Mouse (Mus musculus) MEL (cell line): Measurements from ENCODE around the gene Hpn. TPM values are rescaled to one million over a fixed set of nuclear protein-coding genes. Genes with fewer than 3 reads are reported as not detected.
A peak's percentile ranks its signal among the peaks of the same experiment; 100 is the strongest.

Experiments used
- DNase-seq: peaks from one replicate; pipeline ENCODE4 v3.0.0; 2011; ENCODE audit warnings: low read depth, low spot score
- H3K27ac ChIP-seq: 2 replicates; pipeline ENCODE4 v1.5.1; 2012; ENCODE audit warnings: low read depth, mild to moderate bottlenecking, control low read depth, low read length, moderate library complexity; ENCODE audit not compliant: control insufficient read depth
- H3K27me3 ChIP-seq, 2 experiments: fragments of 150-350 bp in 1 of 2; sonication (generic) in 1 of 2; 2 replicates each; pipeline ENCODE4 v1.6.1; 2012; ENCODE audit warnings: low read length in 2 of 2, mild to moderate bottlenecking in 2 of 2, improper control_type of control experiment in 1 of 2, moderate library complexity in 1 of 2; ENCODE audit not compliant: insufficient read depth in 2 of 2, control insufficient read depth in 1 of 2
- H3K36me3 ChIP-seq, 2 experiments: 2 replicates each; pipeline ENCODE4 v1.6.1; 2012 to 2014; ENCODE audit warnings: low read length in 2 of 2, improper control_type of control experiment in 1 of 2, inconsistent platforms in 1 of 2, mild to moderate bottlenecking in 1 of 2; ENCODE audit not compliant: insufficient read depth in 2 of 2, control insufficient read depth in 1 of 2
- H3K4me1 ChIP-seq, 2 experiments: fragments of 150-350 bp in 1 of 2; sonication (generic) in 1 of 2; 2 replicates each; pipeline ENCODE4 v1.6.1; 2012; ENCODE audit warnings: low read length in 2 of 2, improper control_type of control experiment in 1 of 2, mild to moderate bottlenecking in 1 of 2; ENCODE audit not compliant: insufficient read depth in 2 of 2, control insufficient read depth in 1 of 2
- H3K4me3 ChIP-seq, 2 experiments: fragments of 150-350 bp in 1 of 2; sonication (generic) in 1 of 2; 2 replicates each; pipeline ENCODE4 v1.5.1; 2012; ENCODE audit warnings: low read depth in 2 of 2, low read length in 2 of 2, mild to moderate bottlenecking in 2 of 2, moderate library complexity in 2 of 2, control low read depth in 1 of 2, improper control_type of control experiment in 1 of 2; ENCODE audit not compliant: control insufficient read depth in 1 of 2, insufficient read depth in 1 of 2
- H3K79me2 ChIP-seq: 2 replicates; pipeline ENCODE4 v1.6.1; 2012; ENCODE audit warnings: mild to moderate bottlenecking, low read length, moderate library complexity; ENCODE audit not compliant: control insufficient read depth, poor library complexity, insufficient read depth
- H3K9ac ChIP-seq: 2 replicates; pipeline ENCODE4 v1.6.1; 2012; ENCODE audit warnings: low read depth, mild to moderate bottlenecking, control low read depth, low read length, moderate library complexity; ENCODE audit not compliant: control insufficient read depth, poor library complexity, severe bottlenecking
- H3K9me3 ChIP-seq: fragments of 150-350 bp; sonication (generic); replicated peaks from 2 replicates; pipeline ENCODE4 v1.6.1; 2012; ENCODE audit warnings: mild to moderate bottlenecking, low read length, improper control_type of control experiment, moderate library complexity; ENCODE audit not compliant: insufficient read depth
- ELF1 ChIP-seq: IDR thresholded peaks from 2 replicates; pipeline ENCODE4 v1.6.1; 2014; ENCODE audit warnings: low read depth, mild to moderate bottlenecking, inconsistent platforms, low read length, improper control_type of control experiment, moderate library complexity
- EP300 ChIP-seq, 2 experiments: IDR thresholded peaks; 2 replicates each; pipeline ENCODE4 v1.6.1; 2011; ENCODE audit warnings: improper control_type of control experiment in 2 of 2, low read length in 2 of 2, low read depth in 1 of 2, mild to moderate bottlenecking in 1 of 2
- ETS1 ChIP-seq: IDR thresholded peaks from 2 replicates; pipeline ENCODE4 v1.6.1; 2012; ENCODE audit warnings: low read depth, mild to moderate bottlenecking, inconsistent platforms, low read length, improper control_type of control experiment, moderate library complexity
- GABPA ChIP-seq: IDR thresholded peaks from 2 replicates; pipeline ENCODE4 v1.6.1; 2012; ENCODE audit warnings: low read depth, mild to moderate bottlenecking, inconsistent platforms, low read length, improper control_type of control experiment, moderate library complexity
- GATA1 ChIP-seq: IDR thresholded peaks from 2 replicates; pipeline ENCODE4 v1.6.1; 2011; ENCODE audit warnings: low read depth, low read length, improper control_type of control experiment
- JUND ChIP-seq: IDR thresholded peaks from 2 replicates; pipeline ENCODE4 v1.6.1; 2011; ENCODE audit warnings: low read depth, mild to moderate bottlenecking, improper control_type of control experiment, low read length
- MAZ ChIP-seq: IDR thresholded peaks from 2 replicates; pipeline ENCODE4 v1.6.1; 2012; ENCODE audit warnings: low read depth, mild to moderate bottlenecking, inconsistent platforms, low read length, improper control_type of control experiment
- MYB ChIP-seq: IDR thresholded peaks from 2 replicates; pipeline ENCODE4 v1.6.1; 2011; ENCODE audit warnings: mild to moderate bottlenecking, low read depth, low read length, improper control_type of control experiment
- MYC ChIP-seq: IDR thresholded peaks from 2 replicates; pipeline ENCODE4 v1.6.1; 2011; ENCODE audit warnings: low read depth, mild to moderate bottlenecking, low read length, improper control_type of control experiment, moderate library complexity
- NELFE ChIP-seq: IDR thresholded peaks from 2 replicates; pipeline ENCODE4 v1.6.1; 2011; ENCODE audit warnings: low read depth, low read length, improper control_type of control experiment
- POLR2A ChIP-seq, 2 experiments: IDR thresholded peaks; 2 replicates each; pipeline ENCODE4 v1.6.1; 2011 to 2012; ENCODE audit warnings: low read length in 2 of 2, mild to moderate bottlenecking in 2 of 2, control low read depth in 1 of 2, improper control_type of control experiment in 1 of 2, low read depth in 1 of 2, moderate library complexity in 1 of 2; ENCODE audit not compliant: control insufficient read depth in 1 of 2, insufficient read depth in 1 of 2, poor library complexity in 1 of 2
- POLR2AphosphoS2 ChIP-seq: IDR thresholded peaks from 2 replicates; pipeline ENCODE4 v1.6.1; 2011; ENCODE audit warnings: low read length, improper control_type of control experiment
- RCOR1 ChIP-seq: IDR thresholded peaks from 2 replicates; pipeline ENCODE4 v1.6.1; 2012; ENCODE audit warnings: low read depth, mild to moderate bottlenecking, inconsistent platforms, low read length, improper control_type of control experiment
- SIN3A ChIP-seq: IDR thresholded peaks from 2 replicates; pipeline ENCODE4 v1.6.1; 2012; ENCODE audit warnings: low read length, improper control_type of control experiment, inconsistent platforms
- SMC3 ChIP-seq: IDR thresholded peaks from 2 replicates; pipeline ENCODE4 v1.6.1; 2011; ENCODE audit warnings: low read depth, low read length, improper control_type of control experiment
- TAL1 ChIP-seq: IDR thresholded peaks from 2 replicates; pipeline ENCODE4 v1.6.1; 2012; ENCODE audit warnings: mild to moderate bottlenecking, inconsistent platforms, low read length, moderate library complexity, mixed read lengths
- TCF12 ChIP-seq: IDR thresholded peaks from 2 replicates; pipeline ENCODE4 v1.6.1; 2014; ENCODE audit warnings: low read depth, mild to moderate bottlenecking, inconsistent platforms, low read length, improper control_type of control experiment, moderate library complexity
- ZKSCAN1 ChIP-seq: IDR thresholded peaks from 2 replicates; pipeline ENCODE4 v1.6.1; 2012; ENCODE audit warnings: low read depth, mild to moderate bottlenecking, inconsistent platforms, low read length, improper control_type of control experiment, moderate library complexity
- ZMIZ1 ChIP-seq: IDR thresholded peaks from 2 replicates; pipeline ENCODE4 v1.6.1; 2012; ENCODE audit warnings: low read depth, mild to moderate bottlenecking, inconsistent platforms, low read length, improper control_type of control experiment, moderate library complexity
- polyA plus RNA-seq, 2 experiments: library from polyadenylated mRNA; stranded (reverse) in 1 of 2; unstranded in 1 of 2; fragments of >175 nt in 1 of 2; fragments of >200 nt in 1 of 2; gene quantifications; 2 replicates each; pipeline versions ENCODE4 v1.2.1 to v1.2.4; 2012; ENCODE audit warnings: low replicate concordance in 2 of 2, low read depth in 1 of 2; ENCODE audit not compliant: insufficient read length in 2 of 2, insufficient read depth in 1 of 2, missing spikeins in 1 of 2
- total RNA-seq: library from RNA; depleted of rRNA; stranded (reverse); fragments of 300-350 nt; gene quantifications from 2 replicates; pipeline ENCODE4 v1.2.3, GENCODE M21; 2012

The Hpn gene
- total and polyA plus RNA-seq, 3 experiments, result 1.1 to 1.6 TPM; not detected in 1

DNA sequence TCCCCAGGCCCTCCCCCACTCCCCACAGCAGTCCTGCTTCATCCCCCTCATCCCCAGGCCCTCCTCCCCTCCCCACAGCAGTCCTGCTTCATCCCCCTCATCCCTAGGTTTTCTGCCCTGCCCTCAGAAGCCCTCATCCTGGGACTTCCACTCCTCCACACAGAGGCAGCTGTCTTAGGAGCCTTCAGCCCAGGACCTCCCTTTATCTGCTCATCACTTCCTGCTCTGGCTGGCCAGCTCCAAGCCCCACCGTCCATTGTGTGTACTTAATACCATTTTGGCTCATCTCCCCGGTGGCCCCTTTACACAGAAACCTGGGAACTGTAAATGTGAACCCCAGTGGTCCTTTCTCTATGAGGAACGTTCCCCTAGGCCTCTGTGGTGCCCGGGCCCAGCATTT, 3.1 kb downstream of the Hpn start:
- TF ChIP-seq NELFE (no peak), ZMIZ1 (no peak), ETS1 (no peak), POLR2A (IDR thresholded peaks at IDR 0.05; ENCODE audit: control insufficient read depth in 1 of 2, insufficient read depth in 1 of 2, low read depth in 1 of 2, low read length in 2 of 2, poor library complexity in 1 of 2) (no peak), MAZ (no peak), JUND (no peak), ZKSCAN1 (no peak), SIN3A (no peak), TCF12 (no peak), GATA1 (no peak)
- Histone ChIP-seq H3K9me3 (no peaks in the 10 kb centered on the region), H3K36me3 (peaks cover 0 to 10% of the 10 kb centered on the region in 2 experiments; a peak in 2 of 4 replicates), H3K4me3 (no peak overlapping the region), H3K27me3 (no peaks in the 10 kb centered on the region), H3K4me1 (peaks cover 4 to 25% of the 10 kb centered on the region in 2 experiments), H3K9ac (no peak overlapping the region), H3K79me2 (no peaks in the 10 kb centered on the region), H3K27ac (no peak overlapping the region)
- DNase-seq, result peak; percentile 24

DNA sequence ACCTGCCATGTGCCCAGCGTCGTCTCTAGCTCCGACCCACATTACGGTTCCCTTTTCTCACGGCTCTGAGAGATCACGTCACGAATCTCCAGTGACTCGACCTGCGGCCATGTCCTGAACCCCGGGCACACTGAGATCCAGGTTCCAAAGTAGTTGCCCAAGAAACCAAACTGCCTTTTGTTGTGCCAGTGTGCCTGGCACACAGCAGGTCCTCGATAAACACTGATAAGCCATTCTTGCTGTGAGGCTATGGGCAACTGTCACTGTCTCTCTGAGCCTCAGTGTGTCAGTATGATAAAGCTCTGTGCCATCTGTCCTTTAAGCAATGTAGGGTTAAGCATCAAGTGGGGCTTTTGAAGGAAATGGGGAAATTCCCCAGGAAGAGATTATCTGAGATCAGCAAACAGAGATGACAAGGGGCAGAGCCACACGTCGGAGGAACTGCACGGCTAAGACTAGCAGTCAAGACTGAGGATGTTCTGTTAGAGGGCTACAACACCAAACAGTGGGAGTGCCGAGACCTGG, 4.2 kb downstream of the Hpn start:
- Histone ChIP-seq H3K9me3 (no peaks in the 10 kb centered on the region), H3K27ac (peak overlapping the region; percentile 47; the same call in 1 of the 2 replicates), H3K79me2 (no peaks in the 10 kb centered on the region), H3K27me3 (no peaks in the 10 kb centered on the region), H3K4me3 (peak overlapping the region in 1 of 2 experiments; percentile 2; a peak in 1 of 4 replicates), H3K9ac (no peak overlapping the region), H3K4me1 (peaks cover 4 to 25% of the 10 kb centered on the region in 2 experiments), H3K36me3 (peaks cover 0 to 10% of the 10 kb centered on the region in 2 experiments; a peak in 2 of 4 replicates)
- peak; percentile 48; the same call in 1 of the 2 replicates for TF ChIP-seq RCOR1
- TF ChIP-seq POLR2AphosphoS2, result no peak
- peak; percentile 68 to 81 for TF ChIP-seq EP300 (IDR thresholded peaks at IDR 0.05; ENCODE audit: low read depth in 1 of 2, low read length in 2 of 2)
- TF ChIP-seq GABPA, result no peak
- 0 out of 2 replicates have a peak, but pooled peaks have one; percentile 17 for TF ChIP-seq ELF1
- peak; percentile 15; the same call in 1 of the 2 replicates for TF ChIP-seq TAL1
- TF ChIP-seq GATA1, result peak; percentile 81
- 0 out of 2 replicates have a peak, but pooled peaks have one; percentile 19 for TF ChIP-seq MYB
- no peak for TF ChIP-seq MYC
- TF ChIP-seq SMC3, result no peak
- 0 out of 2 replicates have a peak, but pooled peaks have one; percentile 24 for TF ChIP-seq MAZ
- peak; percentile 54 for TF ChIP-seq ETS1
- TF ChIP-seq TCF12, result peak; percentile 71
- 0 out of 2 replicates have a peak, but pooled peaks have one; percentile 31 for TF ChIP-seq SIN3A
- DNase-seq, result peak; percentile 59
